Mouse (Mus musculus): ENCODE results near the gene Dnmt1.

The Dnmt1 gene

DNA sequence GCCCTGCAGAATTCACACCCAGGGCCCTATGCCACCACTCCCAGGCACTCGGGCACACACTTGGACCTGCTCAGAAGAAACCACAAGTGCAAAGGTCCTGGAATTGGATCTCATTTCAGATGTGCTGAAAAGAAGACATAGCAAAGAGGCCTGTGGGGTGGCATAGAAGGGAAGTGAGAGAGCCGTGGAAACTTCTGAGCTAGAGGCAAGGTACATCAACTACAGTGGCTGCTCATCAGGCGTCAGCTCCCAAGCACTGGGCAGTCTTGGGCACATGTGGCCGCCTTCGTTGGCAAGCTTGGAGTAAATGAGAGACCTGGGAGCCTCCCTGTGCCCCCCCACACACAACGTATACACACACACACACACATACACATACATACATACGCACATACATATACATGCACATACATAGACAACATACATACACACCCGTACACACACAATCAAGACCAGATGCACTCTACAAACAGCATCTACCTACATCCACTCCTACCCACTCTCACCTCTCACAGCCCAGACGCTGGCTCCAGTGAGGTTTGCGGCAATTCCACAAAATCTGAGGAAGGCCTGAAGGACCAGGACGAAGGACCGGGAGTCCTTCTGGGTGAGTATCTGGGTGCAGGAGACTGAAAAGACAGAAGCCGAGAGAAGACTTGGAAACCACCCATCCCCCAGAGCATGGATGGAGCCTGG lies 80.4 kb downstream of the Dnmt1 start, which contains the start of gene Angptl6:
Gene Angptl6 (minus strand): TSS at position 631 of the 696 bp plus-strand sequence.
- DNase-seq (ENCODE audit: low spot score), result no peak

DNA sequence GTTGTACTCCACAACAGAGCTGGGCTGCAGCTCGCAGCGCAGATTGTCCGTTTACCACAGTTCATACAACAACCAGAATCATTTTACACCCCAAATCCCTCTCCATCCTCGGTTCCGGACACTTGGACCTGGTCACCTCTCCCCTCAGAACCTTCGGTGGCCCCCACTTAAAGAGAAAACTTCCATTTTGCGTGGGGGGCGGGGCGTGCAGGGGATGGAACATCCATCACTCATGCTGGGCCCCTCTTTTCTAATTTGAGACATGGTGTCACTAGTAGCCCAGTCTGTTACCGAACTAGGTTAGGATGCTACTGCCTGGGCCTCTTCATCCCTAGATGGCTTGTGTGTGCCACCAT lies 81.0 kb downstream of the Dnmt1 start:
- no peak for DNase-seq (ENCODE audit: low spot score)

DNA sequence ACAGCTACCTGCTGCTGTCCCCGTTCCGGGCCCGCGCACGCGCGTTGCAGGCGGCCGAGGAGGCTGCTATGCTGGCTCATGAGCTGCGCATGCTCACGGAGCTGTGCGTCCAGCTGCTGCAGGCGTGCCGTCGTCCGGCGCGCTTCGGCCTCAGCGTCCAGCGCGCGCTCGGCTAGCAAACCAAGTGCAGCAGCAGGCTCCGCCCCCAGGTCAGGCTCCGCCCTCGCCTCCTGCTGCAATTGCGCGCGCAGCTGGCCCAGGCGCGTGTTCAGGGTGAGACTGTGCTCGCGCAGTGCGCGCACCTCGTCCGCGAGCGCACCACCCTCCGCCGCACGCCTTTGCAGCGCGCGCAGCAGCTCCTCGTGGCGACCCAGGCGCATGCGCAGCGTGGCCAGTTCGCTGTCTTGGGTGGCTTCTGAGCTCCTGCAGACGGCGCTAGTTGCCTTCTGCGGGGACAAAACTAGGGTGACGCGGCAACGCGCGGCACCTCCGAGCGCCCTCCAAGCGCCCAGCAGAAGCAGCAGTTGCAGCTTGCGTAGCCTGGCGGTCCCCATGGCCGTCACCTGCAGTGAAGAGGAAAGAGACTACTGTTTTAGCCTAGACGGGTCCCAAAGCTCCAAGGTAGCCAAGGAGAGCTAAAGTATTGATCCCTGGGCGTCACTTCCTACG lies 81.5 kb downstream of the Dnmt1 start:
- peak; percentile 98 for DNase-seq (ENCODE audit: low spot score)

DNA sequence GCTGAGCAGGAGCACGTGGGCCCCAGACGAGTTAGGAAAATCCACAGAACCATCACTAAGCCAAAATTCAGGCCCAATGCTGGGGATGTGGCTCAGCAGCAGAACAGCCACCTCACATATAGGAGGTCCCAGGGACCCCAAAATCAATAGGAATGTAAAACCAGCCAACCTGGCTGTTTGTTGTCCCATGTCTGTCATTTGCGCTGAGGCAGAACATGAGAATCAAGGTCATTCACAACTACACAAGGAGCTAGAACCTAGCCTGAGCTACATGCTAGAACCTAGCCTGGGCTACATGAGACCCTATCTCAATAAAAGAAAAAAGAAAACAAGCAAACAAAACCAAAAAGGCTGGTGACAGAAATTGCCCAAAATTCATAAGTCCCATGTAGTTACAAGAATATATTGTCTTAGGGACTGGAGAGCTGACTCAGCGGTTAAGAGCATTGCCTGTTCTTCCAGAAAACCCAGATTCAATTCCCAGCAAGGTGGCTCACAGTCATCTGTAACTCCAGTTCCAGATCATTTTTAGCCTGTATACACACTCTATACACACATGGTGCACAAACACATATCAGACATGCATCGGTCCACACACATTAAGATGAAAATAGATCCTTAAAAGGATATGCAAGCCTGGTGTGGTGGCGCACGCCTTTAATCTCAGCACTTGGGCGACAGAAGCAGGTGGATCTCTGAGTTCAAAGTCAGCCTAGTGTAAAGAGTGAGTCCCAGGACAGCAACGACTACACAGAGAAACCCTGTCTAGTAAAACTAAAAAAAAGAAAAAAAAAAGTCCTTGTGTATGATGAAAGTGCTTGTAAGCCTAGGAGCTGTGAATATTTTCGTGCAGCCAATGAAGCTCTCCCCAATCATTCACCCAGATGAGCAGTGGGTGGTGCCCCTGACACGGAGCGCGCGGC lies 82.3 kb downstream of the Dnmt1 start:
- DNase-seq (ENCODE audit: low spot score), result no peak

DNA sequence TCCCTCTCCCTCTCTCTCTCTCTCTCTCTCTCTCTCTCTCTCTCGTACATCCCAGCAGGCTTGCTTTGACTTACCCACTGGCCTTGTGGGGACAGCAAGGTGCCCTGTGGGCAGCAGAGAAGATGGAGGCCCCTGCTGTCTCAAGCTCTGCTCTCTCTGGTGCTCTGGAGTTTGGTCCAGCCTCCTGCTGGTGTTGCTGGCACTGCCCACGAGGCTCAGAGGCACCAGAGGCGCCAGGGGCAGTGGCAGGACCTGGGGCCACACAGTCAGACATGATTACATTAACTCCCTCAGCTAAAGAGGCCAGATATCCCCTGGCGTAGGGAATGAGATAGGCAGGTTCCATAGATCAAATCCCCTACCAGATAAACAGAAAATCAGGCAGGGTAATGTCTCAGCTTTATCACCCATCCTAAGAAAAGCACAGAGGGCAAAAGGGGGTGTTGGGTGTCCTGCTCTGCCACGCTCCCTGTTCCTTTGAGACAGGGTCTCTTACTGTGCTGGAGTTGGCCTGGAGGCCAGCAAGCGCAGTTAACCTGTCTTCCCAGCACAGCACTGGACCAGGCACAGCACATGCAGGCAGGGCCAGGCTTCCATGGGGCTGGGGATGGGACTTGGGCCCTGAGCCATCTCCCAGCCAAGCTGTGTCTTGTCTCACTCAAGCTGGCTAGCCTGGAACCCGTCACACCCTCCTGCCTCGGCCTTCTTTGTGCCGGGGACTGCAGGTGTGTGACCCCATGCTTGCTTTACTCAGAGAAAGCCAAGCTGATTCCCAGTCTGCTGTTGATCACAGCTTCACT lies 83.2 kb downstream of the Dnmt1 start:
- DNase-seq (ENCODE audit: low spot score), result no peak

DNA sequence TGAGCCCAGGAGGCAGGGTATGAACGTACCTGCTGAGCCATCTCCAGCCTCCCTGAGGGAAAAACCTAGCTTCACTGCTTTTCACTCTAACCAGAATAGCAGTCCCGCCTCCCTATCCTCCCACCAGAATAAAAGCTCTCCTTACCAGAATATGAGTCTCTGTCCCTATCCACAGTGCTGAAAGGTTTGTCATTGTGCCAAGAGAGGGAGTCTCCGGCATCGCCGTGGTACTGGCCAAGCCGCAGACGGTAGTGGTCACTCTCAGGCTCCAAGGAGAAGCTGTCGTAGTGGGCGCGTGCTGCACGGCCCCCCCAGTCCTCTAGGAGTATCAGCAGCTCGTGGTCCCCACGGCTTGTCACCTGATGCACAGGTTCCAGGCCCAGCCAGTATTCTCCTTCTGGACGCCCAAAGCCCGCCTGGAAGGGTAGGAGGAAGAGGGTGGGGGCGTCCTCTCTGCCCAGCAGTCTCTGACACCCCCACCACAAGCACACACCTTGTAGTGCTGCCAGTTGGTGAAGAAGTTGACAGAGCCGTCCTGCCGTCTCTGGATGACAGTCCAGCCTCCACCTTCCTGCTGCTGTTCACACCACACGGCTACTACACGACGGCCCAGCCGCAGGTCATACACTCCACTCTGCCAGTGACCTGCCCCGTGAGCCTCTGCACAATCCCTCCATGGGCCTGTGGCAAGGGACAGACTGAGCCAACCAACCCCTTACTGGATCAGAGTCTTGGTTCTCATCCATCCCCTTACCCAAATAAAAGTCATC lies 84.5 kb downstream of the Dnmt1 start:
- no peak for DNase-seq (ENCODE audit: low spot score)

DNA sequence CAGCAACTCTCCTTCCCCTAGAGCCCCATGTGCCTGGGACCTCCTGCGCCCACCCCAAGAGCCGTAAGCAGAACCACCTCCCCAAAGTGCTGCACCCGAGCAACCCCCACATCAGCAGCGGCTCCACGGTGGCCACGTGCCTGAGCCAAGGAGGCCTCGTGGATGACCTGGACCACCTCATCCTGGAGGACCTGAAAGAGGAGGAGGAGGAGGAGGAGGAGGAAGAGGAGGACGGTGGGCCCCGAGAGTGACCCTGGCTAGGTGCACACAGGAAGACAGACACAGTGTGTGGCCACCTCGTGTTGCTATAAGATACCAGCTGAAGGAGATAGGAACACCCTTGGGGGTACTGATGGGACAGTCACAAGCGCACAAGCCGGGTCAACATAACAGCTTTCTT lies 86.2 kb downstream of the Dnmt1 start:
- no peak for DNase-seq (ENCODE audit: low spot score)

DNA sequence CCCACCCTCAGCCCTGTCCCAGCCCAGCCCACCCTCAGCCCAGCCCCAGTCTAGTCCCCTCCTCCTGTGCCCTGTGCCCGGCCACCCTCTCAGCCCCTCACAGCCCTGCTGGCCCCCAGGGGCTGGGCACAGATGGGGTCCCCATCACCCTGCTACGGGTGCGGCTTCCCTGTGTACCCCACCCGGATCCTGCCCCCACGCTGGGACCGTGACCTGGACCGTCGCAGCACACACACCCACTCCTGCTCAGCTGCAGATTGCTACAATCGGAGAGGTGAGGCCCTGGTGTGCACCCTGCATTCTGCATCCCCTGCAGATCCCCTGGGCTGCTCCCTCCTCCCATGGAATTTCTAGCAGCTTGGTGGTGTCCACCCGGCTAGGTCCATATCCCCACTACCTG lies 86.7 kb downstream of the Dnmt1 start:
- DNase-seq (ENCODE audit: low spot score), result no peak

DNA sequence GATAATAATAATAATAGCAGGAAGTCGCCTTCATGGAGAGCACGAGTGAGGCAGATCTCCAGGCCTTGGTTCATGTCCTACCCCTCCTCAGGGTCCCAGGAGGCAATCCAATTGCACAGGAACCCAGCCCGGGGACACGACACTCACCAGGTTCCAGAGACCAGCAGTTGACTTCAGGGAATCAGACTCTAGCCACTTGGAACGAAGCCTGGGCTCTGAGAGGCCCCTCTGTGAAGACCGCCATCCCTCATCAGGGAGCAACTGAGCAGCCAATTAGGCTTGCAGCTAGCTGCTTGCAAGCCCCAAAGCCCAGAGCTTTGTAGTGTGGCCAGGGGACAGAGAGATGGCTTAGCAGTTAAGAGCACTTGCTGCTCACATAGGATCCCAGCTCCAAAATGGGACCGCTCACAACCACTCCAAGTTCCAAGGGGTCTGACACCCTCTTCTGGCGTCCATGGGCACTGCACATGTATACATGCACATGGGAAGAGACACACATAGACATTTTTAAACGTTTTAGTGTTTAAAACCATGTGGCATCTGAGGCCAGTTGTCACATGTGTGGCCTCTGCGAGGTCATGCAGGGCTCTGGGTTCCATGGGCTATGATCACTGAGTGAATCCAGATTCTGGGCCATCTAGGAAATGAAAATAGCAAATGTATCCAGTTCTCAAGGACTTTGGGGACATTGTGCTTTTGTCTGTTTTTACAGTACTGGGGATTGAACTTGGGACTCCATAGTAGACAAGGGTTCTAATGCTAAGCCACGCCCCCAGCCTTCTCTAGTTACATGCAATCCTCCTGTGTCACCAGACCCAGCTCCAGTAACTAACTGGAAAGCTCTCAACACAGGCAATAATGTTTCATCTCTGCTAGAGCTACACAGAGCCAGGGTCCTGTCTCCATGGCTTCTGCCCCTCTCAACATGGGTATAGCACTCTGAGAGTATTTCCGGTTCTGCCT lies 89.2 kb downstream of the Dnmt1 start:
- DNase-seq (ENCODE audit: low spot score), result no peak

DNA sequence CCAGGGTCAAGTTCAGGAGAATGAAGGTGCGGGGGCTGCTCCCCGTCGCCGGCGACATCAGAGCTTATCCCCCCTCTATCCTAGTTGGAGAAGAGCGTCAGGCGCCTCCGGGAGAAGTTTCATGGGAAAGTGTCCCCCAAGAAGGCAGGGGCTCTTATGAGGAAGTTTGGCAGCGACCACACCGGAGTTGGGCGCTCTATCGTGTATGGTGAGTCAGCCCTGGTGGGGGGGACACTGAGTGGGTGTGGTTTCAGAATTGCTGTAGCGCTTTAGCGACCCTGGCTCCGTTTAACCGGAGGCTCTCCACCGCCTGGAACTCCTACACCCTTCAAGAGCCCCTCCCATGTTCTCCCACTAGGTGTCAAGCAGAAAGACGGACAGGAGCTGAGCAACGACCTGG lies 90.4 kb downstream of the Dnmt1 start:
- no peak for DNase-seq (ENCODE audit: low spot score)

DNA sequence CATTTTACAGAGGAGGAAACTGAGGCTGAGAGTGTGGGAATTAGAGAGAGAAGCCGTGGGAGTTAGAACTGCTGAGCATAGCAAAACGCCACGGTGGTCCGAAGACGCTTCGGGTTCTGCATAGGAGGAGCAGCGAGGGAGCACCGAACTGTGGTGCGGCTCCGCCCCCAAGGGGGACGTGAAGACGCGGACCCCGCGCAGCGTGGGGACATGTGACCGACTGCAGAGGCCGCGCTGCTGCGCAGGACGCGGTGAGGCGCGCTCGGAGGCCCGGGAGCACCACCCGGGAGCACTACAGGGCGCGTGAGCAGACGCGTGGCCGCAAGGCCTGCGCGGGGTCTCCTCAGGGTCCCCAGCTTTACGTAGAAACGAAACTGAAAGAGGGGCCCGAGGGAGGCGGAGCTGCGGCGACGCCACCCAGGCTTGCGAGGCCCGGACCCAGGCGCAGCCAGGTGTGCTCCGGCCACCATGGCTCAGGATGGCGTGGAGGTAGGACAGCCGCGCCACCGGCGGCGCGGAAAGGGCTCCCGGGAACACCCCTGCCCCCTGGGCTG lies 91.2 kb downstream of the Dnmt1 start, which contains the start of gene A230050P20Rik:
Gene A230050P20Rik (plus strand): TSS at position 195 of the 554 bp plus-strand sequence.
- DNase-seq (ENCODE audit: low spot score), result no peak

DNA sequence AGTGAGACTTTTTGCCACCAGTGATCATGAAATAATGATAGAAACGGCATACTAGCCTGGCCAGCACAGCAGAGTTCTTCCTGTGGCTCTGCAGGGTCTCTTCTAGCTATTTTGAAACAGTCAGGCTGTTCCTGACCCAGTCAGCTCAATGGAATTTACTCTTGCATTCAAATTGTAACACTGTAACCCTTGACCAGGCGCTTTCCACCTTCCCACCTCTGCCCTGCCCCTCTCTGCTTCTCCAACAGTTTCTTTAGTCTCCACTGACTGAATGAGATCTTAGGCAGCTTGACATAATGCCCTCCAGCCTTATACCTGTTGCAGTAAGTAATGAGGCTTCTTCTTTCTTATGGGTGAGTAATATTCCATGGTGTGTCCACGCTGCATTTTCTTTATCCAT lies 92.8 kb downstream of the Dnmt1 start:
- no peak for DNase-seq (ENCODE audit: low spot score)

DNA sequence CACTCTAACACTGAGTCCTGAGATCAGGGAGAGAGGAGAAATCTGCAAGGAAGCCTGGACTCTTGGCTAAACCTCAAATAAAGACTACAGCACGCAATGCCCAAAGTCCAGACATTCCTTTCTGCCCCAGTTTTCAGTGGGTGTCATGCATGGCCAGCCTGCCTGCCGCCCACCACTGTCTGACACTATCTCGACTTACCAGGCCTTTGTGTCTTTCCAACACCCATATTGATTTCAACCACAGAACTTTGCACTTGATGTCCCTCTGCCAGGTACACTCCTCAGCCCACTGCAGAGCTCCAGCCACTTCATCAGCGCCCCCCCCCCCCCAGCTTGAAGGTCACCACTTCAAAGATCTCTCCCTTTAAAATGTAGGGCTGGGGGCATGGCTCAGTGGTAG lies 97.5 kb downstream of the Dnmt1 start:
- no peak for DNase-seq (ENCODE audit: low spot score)

DNA sequence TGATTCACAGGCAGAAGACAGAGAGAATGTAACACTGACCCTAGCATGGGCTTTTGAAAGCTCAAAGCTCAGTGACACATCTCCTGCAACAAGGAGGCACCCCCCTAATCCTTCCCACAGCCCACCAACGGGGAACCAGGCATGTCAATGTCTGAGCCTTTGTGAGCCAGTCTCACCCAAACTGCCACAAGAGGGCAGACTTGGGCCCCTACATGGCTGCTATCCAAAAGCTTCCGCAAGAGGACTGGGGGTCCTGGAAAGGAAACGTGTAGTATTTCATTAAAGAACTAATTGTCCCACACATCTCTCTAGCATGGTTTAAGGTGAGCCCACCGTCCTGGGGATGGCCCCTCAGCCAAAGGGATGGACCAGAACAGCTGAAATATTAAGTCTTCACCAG lies 97.9 kb downstream of the Dnmt1 start:
- DNase-seq (ENCODE audit: low spot score), result no peak

DNA sequence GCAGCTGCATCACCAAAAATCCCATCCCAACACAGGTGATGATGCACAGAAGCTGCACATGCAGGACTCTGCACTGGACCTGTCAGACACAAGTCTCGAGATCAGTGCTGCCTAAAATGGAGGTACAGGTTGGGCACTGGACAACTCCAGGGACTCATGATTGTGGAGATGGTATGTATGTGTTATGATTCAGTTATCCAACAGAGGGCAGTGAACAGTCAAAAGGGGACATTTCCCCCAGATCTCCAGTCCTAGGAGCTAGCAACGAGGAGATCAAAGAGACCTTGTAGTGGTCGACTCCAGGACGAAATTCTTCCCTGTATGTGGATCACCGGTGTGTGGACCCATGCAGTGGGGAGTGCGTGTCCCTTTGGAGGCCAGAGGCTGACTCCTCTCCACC lies 99.8 kb downstream of the Dnmt1 start:
- no peak for DNase-seq (ENCODE audit: low spot score)

Data from layer of hippocampus, adult 9-10 months (tissue).